ENCODE assay signal across 17 mouse cellular contexts in genomic region chr1:193568586-193569174, GRCm38 (mm10).
DNase-seq lines count a peak whose midpoint lies in the region; ATAC-seq and TF ChIP-seq lines count a peak whose summit lies in the region.
"Had no signal": no experiment of that assay in that cellular context is flagged by ENCODE, and none has a peak within 500 bp of the region (broad histone marks: within the 10 kb centered on the region; RNA-seq: fewer than 3 reads in every experiment).

No protein-coding gene starts in this region.

- WGBS in embryonic facial prominence, embryonic 15.5 days, result 24% methylated on average over 4 of the region's 4 CpGs
- whole genome bisulfite sequencing in limb, embryonic 10.5 days, result 63% methylated on average over 4 of the region's 4 CpGs
- WGBS in forebrain, embryonic 14.5 days, result 38% methylated on average over 4 of the region's 4 CpGs

- no peak overlapping the region for H3K9ac ChIP-seq in embryonic facial prominence, embryonic 15.5 days
- H3K9ac ChIP-seq in forebrain, embryonic 14.5 days (ENCODE audit: low read length), result no peak overlapping the region
- H3K9ac ChIP-seq: limb, embryonic 12.5 days had no signal

- H3K4me2 ChIP-seq in embryonic facial prominence, embryonic 15.5 days (replicated peaks), result no peak overlapping the region
- H3K4me2 ChIP-seq in forebrain, embryonic 14.5 days (ENCODE audit: low read length), result no peak overlapping the region
- H3K4me2 ChIP-seq: limb, embryonic 12.5 days had no signal

- DNase-seq in heart, adult 11 months, result peak; percentile 48
- no peak for DNase-seq in heart, adult 9 months (ENCODE audit: low spot score in 2 of 2)
- DNase-seq in NIH3T3 (ENCODE audit: low read depth), result peak; percentile 49
- no peak for DNase-seq in limb, embryonic 10.5 days (ENCODE audit: low spot score)
- no peak for DNase-seq in forebrain, embryonic 14.5 days (ENCODE audit: low spot score)
- DNase-seq in gastrocnemius, adult 2 months, result no peak
- DNase-seq in layer of hippocampus, adult 18-20 months (ENCODE audit: low spot score in 2 of 2), result no peak
- DNase-seq: adrenal gland, postnatal 14 days; cerebellum, postnatal 25 days; gastrocnemius, postnatal 36 days; layer of hippocampus, postnatal 36 days; lung, adult 2 months; right cerebral cortex, adult 18-20 months; thymus, postnatal 14 days had no signal

- intact Hi-C loops in gastrocnemius, adult 2 months (cut with DNase I), result no loop called here

- H3K36me3 ChIP-seq in embryonic facial prominence, embryonic 15.5 days, result no peaks in the 10 kb centered on the region
- H3K36me3 ChIP-seq in limb, embryonic 10.5 days, result no peaks in the 10 kb centered on the region
- H3K36me3 ChIP-seq in forebrain, embryonic 14.5 days (ENCODE audit: control insufficient read depth, insufficient read depth, low read length), result no peaks in the 10 kb centered on the region
- H3K36me3 ChIP-seq: limb, embryonic 12.5 days had no signal

- no peak overlapping the region for H3K4me3 ChIP-seq in embryonic facial prominence, embryonic 15.5 days (replicated peaks)
- no peak overlapping the region for H3K4me3 ChIP-seq in limb, embryonic 10.5 days
- no peak overlapping the region for H3K4me3 ChIP-seq in forebrain, embryonic 14.5 days (ENCODE audit: low read depth, low read length)
- H3K4me3 ChIP-seq in gastrocnemius, adult 2 months, result no peak overlapping the region
- H3K4me3 ChIP-seq: limb, embryonic 12.5 days had no signal

- H3K27ac ChIP-seq in embryonic facial prominence, embryonic 15.5 days (replicated peaks), result peak overlapping the region; percentile 89
- H3K27ac ChIP-seq in limb, embryonic 10.5 days, result peak overlapping the region; percentile 30; the same call in 1 of the 2 replicates
- H3K27ac ChIP-seq in forebrain, embryonic 14.5 days (ENCODE audit: low read depth, low read length), result no peak overlapping the region
- H3K27ac ChIP-seq in gastrocnemius, adult 2 months, result no peak overlapping the region
- H3K27ac ChIP-seq: limb, embryonic 12.5 days had no signal

- peaks cover 34% of the 10 kb centered on the region for H3K4me1 ChIP-seq in embryonic facial prominence, embryonic 15.5 days
- 0 out of 2 replicates have a peak, but pooled peaks cover 4% of the 10 kb centered on the region for H3K4me1 ChIP-seq in limb, embryonic 10.5 days
- no peaks in the 10 kb centered on the region; the same call in 1 of the 2 replicates for H3K4me1 ChIP-seq in forebrain, embryonic 14.5 days (ENCODE audit: control insufficient read depth, insufficient read depth, low read length)

- no peak for TF ChIP-seq CTCF in gastrocnemius, adult 2 months (IDR thresholded peaks at IDR 0.05)

- ATAC-seq in embryonic facial prominence, embryonic 15.5 days (ENCODE audit: insufficient number of reproducible peaks, low FRiP score, low TSS enrichment, low read depth), result peak; percentile 61; the same call in 1 of the 2 replicates
- ATAC-seq in forebrain, embryonic 14.5 days, result no peak
- ATAC-seq: intestine, embryonic 16.5 days had no signal

- no peaks in the 10 kb centered on the region for H3K9me3 ChIP-seq in embryonic facial prominence, embryonic 15.5 days (replicated peaks)
- no peaks in the 10 kb centered on the region for H3K9me3 ChIP-seq in limb, embryonic 10.5 days (replicated peaks)
- H3K9me3 ChIP-seq in forebrain, embryonic 14.5 days (replicated peaks; ENCODE audit: control insufficient read depth, low read length), result no peaks in the 10 kb centered on the region
- H3K9me3 ChIP-seq: limb, embryonic 12.5 days had no signal

- H3K27me3 ChIP-seq in embryonic facial prominence, embryonic 15.5 days, result no peaks in the 10 kb centered on the region
- H3K27me3 ChIP-seq in limb, embryonic 10.5 days (ENCODE audit: low read depth, poor library complexity, severe bottlenecking), result no peaks in the 10 kb centered on the region
- no peaks in the 10 kb centered on the region for H3K27me3 ChIP-seq in forebrain, embryonic 14.5 days (replicated peaks; ENCODE audit: control insufficient read depth, insufficient read depth, low read length)
- H3K27me3 ChIP-seq: limb, embryonic 12.5 days had no signal

Comparison
In these comparisons a context has a peak if more than half of its experiments do, and no peak if none do; other contexts are left out.
1. DNase-seq: peak in heart, adult 11 months (single experiment) and NIH3T3 (single experiment); none in heart, adult 9 months (0 of 2), limb, embryonic 10.5 days (single experiment), forebrain, embryonic 14.5 days (single experiment), gastrocnemius, adult 2 months (single experiment) and layer of hippocampus, adult 18-20 months (0 of 2).
2. H3K27ac ChIP-seq: peak in embryonic facial prominence, embryonic 15.5 days (single experiment) and limb, embryonic 10.5 days (single experiment); none in forebrain, embryonic 14.5 days (single experiment) and gastrocnemius, adult 2 months (single experiment).